Mouse (Mus musculus): ENCODE measurements around the gene Zfp655.

DNA sequence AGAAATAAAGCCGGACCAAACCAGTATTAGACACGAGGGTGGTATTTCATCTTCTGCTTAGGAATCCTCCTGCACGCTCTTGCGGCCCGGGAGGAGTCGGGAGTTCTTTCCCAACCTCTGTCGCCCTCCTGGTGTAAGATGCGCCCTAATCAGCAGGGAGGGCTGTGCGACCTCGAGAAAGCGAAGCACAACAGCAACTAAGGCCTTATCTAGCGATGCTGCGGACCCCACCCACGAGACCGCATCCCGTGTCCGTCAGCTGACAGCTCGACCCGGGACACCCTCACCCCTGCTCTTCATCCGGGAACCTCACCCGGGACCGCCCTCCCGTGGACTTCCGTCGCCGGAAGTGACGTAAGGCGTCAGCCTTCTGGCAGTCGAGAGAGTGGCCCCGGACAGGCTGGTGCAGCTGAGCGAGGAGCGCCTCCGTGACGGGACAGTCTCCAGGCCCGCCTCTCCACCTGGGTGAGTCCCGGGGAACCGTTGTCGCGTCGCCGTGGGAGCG is at the start of gene Zfp655:
- TF ChIP-seq CTCF (IDR thresholded peaks at IDR 0.05; ENCODE audit: low read depth, low read length) = no peak
- peak; percentile 92 for TF ChIP-seq POLR2A (IDR thresholded peaks at IDR 0.05; ENCODE audit: insufficient read depth, low read length)
- peak; percentile 91 for TF ChIP-seq EP300 (IDR thresholded peaks at IDR 0.05; ENCODE audit: insufficient read depth, low read depth, low read length)

All from ES-Bruce4 (cell line).